ENCODE assay signal across 9 mouse cellular contexts in the genomic region with DNA sequence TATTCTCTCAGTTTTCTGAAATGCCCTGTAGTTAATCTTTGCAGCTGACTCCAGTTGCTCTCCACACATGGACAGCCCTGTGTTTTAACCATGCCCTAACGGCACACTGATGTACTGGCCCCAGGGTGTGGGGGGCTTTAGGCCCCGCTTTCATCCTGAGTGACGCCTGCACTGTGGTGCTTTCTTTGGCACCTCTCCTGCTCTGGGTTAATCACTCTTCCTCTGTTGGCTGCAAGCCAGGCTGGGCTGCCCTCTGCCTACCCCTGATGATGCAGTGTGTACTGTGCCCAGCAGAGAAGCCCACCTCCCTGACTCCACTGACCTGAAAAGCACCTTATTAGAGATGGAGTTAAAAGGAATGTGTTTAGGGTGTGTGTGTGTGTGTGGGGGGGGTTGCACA.
DNase-seq lines count a peak whose midpoint lies in the region; ATAC-seq lines count a peak whose summit lies in the region.
"Had no signal": no experiment of that assay in that cellular context is flagged by ENCODE, and none has a peak within 500 bp of the region (broad histone marks: within the 10 kb centered on the region; RNA-seq: fewer than 3 reads in every experiment).

No protein-coding gene starts in this region.

- no peak overlapping the region for H3K9ac ChIP-seq in hindbrain, embryonic 16.5 days (ENCODE audit: low read depth, low read length)

- H3K27ac ChIP-seq in hindbrain, embryonic 16.5 days (ENCODE audit: low read depth, low read length): no peak overlapping the region

- ATAC-seq in hindbrain, embryonic 16.5 days: peak; percentile 84

- intact Hi-C loops in left cerebral cortex, postnatal 4 days (cut with DNase I): no loop called here
- intact Hi-C loops in left cerebral cortex, postnatal 36 days (cut with DNase I): no loop called here

- H3K4me1 ChIP-seq in hindbrain, embryonic 16.5 days (ENCODE audit: control insufficient read depth, insufficient read depth, low read depth, low read length): peaks cover 11% of the 10 kb centered on the region

- 16% methylated on average over 3 of the region's 3 CpGs for WGBS in hindbrain, embryonic 16.5 days

- H3K9me3 ChIP-seq in hindbrain, embryonic 16.5 days (ENCODE audit: control insufficient read depth, low read length): no peaks in the 10 kb centered on the region

- no peaks in the 10 kb centered on the region for H3K36me3 ChIP-seq in hindbrain, embryonic 16.5 days (ENCODE audit: control insufficient read depth, insufficient read depth, low read length)

- peak; percentile 77 for DNase-seq in left cerebral cortex, postnatal 4 days
- DNase-seq in left cerebral cortex, postnatal 36 days (ENCODE audit: low spot score in 2 of 2): no peak
- peak; percentile 4 for DNase-seq in brain, embryonic 18.5 days (ENCODE audit: low read depth, low spot score)
- DNase-seq in lung, postnatal 4 days: peak; percentile 40 to 43
- DNase-seq in gastrocnemius, adult 18-20 months (ENCODE audit: low spot score): no peak
- no peak for DNase-seq in cerebellum, adult 9-11 months
- DNase-seq in layer of hippocampus, adult 11-12 months (ENCODE audit: low spot score): no peak
- DNase-seq: thymus, adult 2 months had no signal

- H3K4me2 ChIP-seq in hindbrain, embryonic 16.5 days (ENCODE audit: low read length): no peak overlapping the region

- no peak overlapping the region for H3K4me3 ChIP-seq in hindbrain, embryonic 16.5 days (ENCODE audit: low read length)

- no peaks in the 10 kb centered on the region for H3K27me3 ChIP-seq in hindbrain, embryonic 16.5 days (replicated peaks; ENCODE audit: control insufficient read depth, insufficient read depth, low read length)

Comparison
In these comparisons a context has a peak if more than half of its experiments do, and no peak if none do; other contexts are left out.
1. DNase-seq: peak in left cerebral cortex, postnatal 4 days (single experiment), brain, embryonic 18.5 days (single experiment) and lung, postnatal 4 days (2 of 2); none in left cerebral cortex, postnatal 36 days (0 of 2), gastrocnemius, adult 18-20 months (single experiment), cerebellum, adult 9-11 months (single experiment) and layer of hippocampus, adult 11-12 months (single experiment).